Mouse (Mus musculus): ENCODE results near the gene Olfr697. TPM values are rescaled to one million over a fixed set of nuclear protein-coding genes. Genes with fewer than 3 reads are reported as not detected.
"Not testable (repeated sequence)": the region's sequence is repeated elsewhere in the genome, so short reads cannot be mapped to it uniquely, and the experiment has no call there.

The Olfr697 gene
- polyA plus RNA-seq (2012; rRNA removed): not detected in 2 replicates

- WGBS: 63% methylated on average over 1 of the region's 1 CpGs
These were observed at the start of gene Olfr697 for GRCm38 (mm10) chr7:106742343-106742742. Gene Olfr697, minus strand, starts transcription at chr7:106742443.

GRCm38 (mm10) chr7:106788330-106788729, 46.1 kb upstream of the Olfr697 start:
- Histone ChIP-seq H3K4me1 (ENCODE audit: control insufficient read depth, insufficient read depth, insufficient read length, low read length) (no peaks in the 10 kb centered on the region), H3K36me3 (ENCODE audit: control insufficient read depth, insufficient read depth, low read length) (no peaks in the 10 kb centered on the region), H3K27ac (ENCODE audit: insufficient read depth, low read depth, low read length) (no peak overlapping the region), H3K4me3 (ENCODE audit: low read depth, low read length) (no peak overlapping the region), H3K27me3 (ENCODE audit: control insufficient read depth, insufficient read depth, low read length) (no peaks in the 10 kb centered on the region)
- no peak for TF ChIP-seq CTCF (IDR thresholded peaks at IDR 0.05; ENCODE audit: extremely low read depth, insufficient read length, insufficient replicate concordance, low read depth, low read length)

More at GRCm38 (mm10) chr7:106742343-106742742, at the start of gene Olfr697:
- Histone ChIP-seq H3K27ac (ENCODE audit: insufficient read depth, low read depth, low read length) (no peak within 1 kb of the TSS), H3K4me3 (ENCODE audit: low read depth, low read length) (no peak within 1 kb of the TSS), H3K36me3 (ENCODE audit: control insufficient read depth, insufficient read depth, low read length) (no peaks in the 10 kb centered on the region), H3K4me1 (ENCODE audit: control insufficient read depth, insufficient read depth, insufficient read length, low read length) (no peaks in the 10 kb centered on the region), H3K27me3 (ENCODE audit: control insufficient read depth, insufficient read depth, low read length) (no peaks in the 10 kb centered on the region)
- TF ChIP-seq CTCF (IDR thresholded peaks at IDR 0.05; ENCODE audit: extremely low read depth, insufficient read length, insufficient replicate concordance, low read depth, low read length) (no peak), POLR2A (IDR thresholded peaks at IDR 0.05; ENCODE audit: low read depth, low read length) (no peak)

- H3K4me1 ChIP-seq (ENCODE audit: control insufficient read depth, insufficient read depth, insufficient read length, low read length); H3K4me3 ChIP-seq (ENCODE audit: low read depth, low read length); H3K27me3 ChIP-seq (ENCODE audit: control insufficient read depth, insufficient read depth, low read length); H3K27ac ChIP-seq (ENCODE audit: insufficient read depth, low read depth, low read length); H3K36me3 ChIP-seq (ENCODE audit: control insufficient read depth, insufficient read depth, low read length): not testable (repeated sequence)
- WGBS: 94% methylated on average over 2 of the region's 2 CpGs
These were observed 18.8 kb upstream of the Olfr697 start for GRCm38 (mm10) chr7:106761008-106761407.

- no peak overlapping the region for H3K27ac ChIP-seq (ENCODE audit: insufficient read depth, low read depth, low read length)
- H3K4me1 ChIP-seq (ENCODE audit: control insufficient read depth, insufficient read depth, insufficient read length, low read length): no peaks in the 10 kb centered on the region
- H3K4me3 ChIP-seq (ENCODE audit: low read depth, low read length): no peak overlapping the region
- no peaks in the 10 kb centered on the region for H3K27me3 ChIP-seq (ENCODE audit: control insufficient read depth, insufficient read depth, low read length)
- H3K36me3 ChIP-seq (ENCODE audit: control insufficient read depth, insufficient read depth, low read length): no peaks in the 10 kb centered on the region
- TF ChIP-seq CTCF (IDR thresholded peaks at IDR 0.05; ENCODE audit: extremely low read depth, insufficient read length, insufficient replicate concordance, low read depth, low read length) (no peak), POLR2A (IDR thresholded peaks at IDR 0.05; ENCODE audit: low read depth, low read length) (no peak)
- 88% methylated on average over 2 of the region's 2 CpGs for WGBS
These were observed 16.6 kb upstream of the Olfr697 start for GRCm38 (mm10) chr7:106758800-106759199.

GRCm38 (mm10) chr7:106755297-106755696, 13.1 kb upstream of the Olfr697 start, which contains the start of gene Olfr698:
Gene Olfr698, minus strand, starts transcription at chr7:106755397.
- H3K36me3 ChIP-seq (ENCODE audit: control insufficient read depth, insufficient read depth, low read length): no peaks in the 10 kb centered on the region
- no peaks in the 10 kb centered on the region for H3K4me1 ChIP-seq (ENCODE audit: control insufficient read depth, insufficient read depth, insufficient read length, low read length)
- no peaks in the 10 kb centered on the region for H3K27me3 ChIP-seq (ENCODE audit: control insufficient read depth, insufficient read depth, low read length)
- no peak within 1 kb of the TSS for H3K27ac ChIP-seq (ENCODE audit: insufficient read depth, low read depth, low read length)
- H3K4me3 ChIP-seq (ENCODE audit: low read depth, low read length): no peak within 1 kb of the TSS
- TF ChIP-seq CTCF (IDR thresholded peaks at IDR 0.05; ENCODE audit: extremely low read depth, insufficient read length, insufficient replicate concordance, low read depth, low read length) (no peak), POLR2A (IDR thresholded peaks at IDR 0.05; ENCODE audit: low read depth, low read length) (no peak)

GRCm38 (mm10) chr7:106745811-106746210, 3.6 kb upstream of the Olfr697 start:
- WGBS: 93% methylated on average over 5 of the region's 5 CpGs
- H3K36me3 ChIP-seq (ENCODE audit: control insufficient read depth, insufficient read depth, low read length): no peaks in the 10 kb centered on the region
- TF ChIP-seq CTCF (IDR thresholded peaks at IDR 0.05; ENCODE audit: extremely low read depth, insufficient read length, insufficient replicate concordance, low read depth, low read length): no peak
- no peak for TF ChIP-seq POLR2A (IDR thresholded peaks at IDR 0.05; ENCODE audit: low read depth, low read length)
- H3K27me3 ChIP-seq (ENCODE audit: control insufficient read depth, insufficient read depth, low read length): no peaks in the 10 kb centered on the region
- no peaks in the 10 kb centered on the region for H3K4me1 ChIP-seq (ENCODE audit: control insufficient read depth, insufficient read depth, insufficient read length, low read length)
- no peak overlapping the region for H3K4me3 ChIP-seq (ENCODE audit: low read depth, low read length)
- H3K27ac ChIP-seq (ENCODE audit: insufficient read depth, low read depth, low read length): no peak overlapping the region

- H3K4me1 ChIP-seq (ENCODE audit: control insufficient read depth, insufficient read depth, insufficient read length, low read length): no peaks in the 10 kb centered on the region
- no peak overlapping the region for H3K4me3 ChIP-seq (ENCODE audit: low read depth, low read length)
- H3K36me3 ChIP-seq (ENCODE audit: control insufficient read depth, insufficient read depth, low read length): no peaks in the 10 kb centered on the region
- H3K27ac ChIP-seq (ENCODE audit: insufficient read depth, low read depth, low read length): no peak overlapping the region
- H3K27me3 ChIP-seq (ENCODE audit: control insufficient read depth, insufficient read depth, low read length): no peaks in the 10 kb centered on the region
- TF ChIP-seq POLR2A (IDR thresholded peaks at IDR 0.05; ENCODE audit: low read depth, low read length): no peak
- TF ChIP-seq CTCF (IDR thresholded peaks at IDR 0.05; ENCODE audit: extremely low read depth, insufficient read length, insufficient replicate concordance, low read depth, low read length): no peak
These were observed 5.2 kb downstream of the Olfr697 start for GRCm38 (mm10) chr7:106737028-106737427.

- WGBS: 8% methylated on average over 2 of the region's 2 CpGs
- H3K4me1 ChIP-seq (ENCODE audit: control insufficient read depth, insufficient read depth, insufficient read length, low read length): no peaks in the 10 kb centered on the region
- H3K36me3 ChIP-seq (ENCODE audit: control insufficient read depth, insufficient read depth, low read length): no peaks in the 10 kb centered on the region
- no peaks in the 10 kb centered on the region for H3K27me3 ChIP-seq (ENCODE audit: control insufficient read depth, insufficient read depth, low read length)
- no peak overlapping the region for H3K27ac ChIP-seq (ENCODE audit: insufficient read depth, low read depth, low read length)
- TF ChIP-seq POLR2A (IDR thresholded peaks at IDR 0.05; ENCODE audit: low read depth, low read length): no peak
- no peak for TF ChIP-seq CTCF (IDR thresholded peaks at IDR 0.05; ENCODE audit: extremely low read depth, insufficient read length, insufficient replicate concordance, low read depth, low read length)
- H3K4me3 ChIP-seq (ENCODE audit: low read depth, low read length): no peak overlapping the region
These were observed 8.5 kb downstream of the Olfr697 start for GRCm38 (mm10) chr7:106733717-106734116.

- H3K27me3 ChIP-seq (ENCODE audit: control insufficient read depth, insufficient read depth, low read length): not testable (repeated sequence)
- WGBS: 67% methylated on average over 2 of the region's 2 CpGs
These were observed 16.6 kb downstream of the Olfr697 start for GRCm38 (mm10) chr7:106725654-106726053.

More at GRCm38 (mm10) chr7:106725654-106726053, 16.6 kb downstream of the Olfr697 start:
- H3K4me1 ChIP-seq (ENCODE audit: control insufficient read depth, insufficient read depth, insufficient read length, low read length); H3K27ac ChIP-seq (ENCODE audit: insufficient read depth, low read depth, low read length); H3K36me3 ChIP-seq (ENCODE audit: control insufficient read depth, insufficient read depth, low read length); H3K4me3 ChIP-seq (ENCODE audit: low read depth, low read length): not testable (repeated sequence)

Measured in small intestine, adult 2 months (tissue).